Mouse (Mus musculus): Measurements from ENCODE around the gene Yap1. TPM values are rescaled to one million over a fixed set of nuclear protein-coding genes. Genes with fewer than 3 reads are reported as not detected.

Gene Yap1
- total and polyA plus RNA-seq, 3 experiments: 0.05 to 0.60 TPM; not detected in 1

DNA sequence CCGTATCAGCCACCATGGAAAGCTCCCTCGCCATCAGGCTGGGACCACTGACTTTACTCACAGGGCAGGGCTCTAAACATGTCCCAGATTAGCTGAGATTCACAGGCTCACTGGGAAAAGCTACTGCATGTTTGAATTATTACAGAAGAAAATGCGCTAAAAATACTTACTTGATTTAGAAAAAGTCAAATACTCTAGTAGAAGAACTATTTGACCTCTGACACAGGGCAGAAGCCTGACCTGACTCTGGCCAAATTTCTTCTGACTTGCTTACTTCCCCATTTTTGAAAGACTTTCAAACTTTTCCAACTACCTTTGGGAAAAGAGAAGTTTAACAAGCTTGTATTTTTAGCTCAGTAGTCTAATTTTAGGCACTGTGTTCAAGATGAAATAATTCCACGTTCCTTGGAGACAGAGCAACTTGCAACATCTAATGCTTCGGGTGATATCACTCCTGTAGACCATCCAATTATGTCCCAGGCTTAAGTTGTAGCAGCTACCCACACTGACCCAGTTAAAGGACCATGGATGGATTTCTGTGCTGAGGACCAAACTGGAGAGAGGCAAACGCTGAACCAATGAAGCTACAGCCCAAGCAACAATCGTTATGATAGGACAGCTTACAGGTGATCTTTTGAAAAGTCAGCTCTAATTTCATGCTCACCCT is 60.5 kb downstream of the Yap1 start:
- ATAC-seq (ENCODE audit: extremely low read depth, insufficient number of reproducible peaks, low FRiP score, poor library complexity, severe bottlenecking): no peak
- no peaks in the 10 kb centered on the region for H3K36me3 ChIP-seq (replicated peaks)
- TF ChIP-seq GATA2 (IDR thresholded peaks at IDR 0.05; ENCODE audit: borderline replicate concordance, low read depth, low read length) (no peak), TAL1 (conservative IDR thresholded peaks at IDR 0.05; ENCODE audit: low read depth, low read length) (no peak), GATA1 (IDR thresholded peaks at IDR 0.05; ENCODE audit: borderline replicate concordance, low read length) (no peak), POLR2AphosphoS5 (IDR thresholded peaks at IDR 0.05; ENCODE audit: insufficient replicate concordance, low read depth, low read length) (no peak), CTCF (IDR thresholded peaks at IDR 0.05; ENCODE audit: low read depth, low read length) (no peak)

DNA sequence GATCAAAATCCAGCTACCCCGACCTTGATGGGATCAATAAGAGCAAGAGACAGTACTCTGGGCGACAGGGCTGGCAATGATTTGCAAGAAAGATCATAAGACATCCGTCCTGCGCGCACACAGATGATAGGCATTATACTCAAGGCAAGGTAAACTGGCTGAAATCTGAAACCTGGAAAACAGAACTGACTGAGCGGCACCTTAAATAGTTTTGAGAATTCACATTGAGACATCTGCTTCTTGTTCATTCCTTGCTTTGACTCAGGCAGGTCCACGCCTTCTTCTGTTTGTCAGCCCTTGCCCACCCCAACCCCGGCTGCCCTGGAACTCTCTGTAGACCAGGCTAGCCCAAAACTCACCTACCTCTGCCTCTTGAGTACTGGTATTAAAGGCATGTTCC is 61.7 kb downstream of the Yap1 start:
- TF ChIP-seq GATA2 (IDR thresholded peaks at IDR 0.05; ENCODE audit: borderline replicate concordance, low read depth, low read length): no peak
- no peak for TF ChIP-seq CTCF (IDR thresholded peaks at IDR 0.05; ENCODE audit: low read depth, low read length)
- no peak for TF ChIP-seq POLR2AphosphoS5 (IDR thresholded peaks at IDR 0.05; ENCODE audit: insufficient replicate concordance, low read depth, low read length)
- no peak for TF ChIP-seq TAL1 (conservative IDR thresholded peaks at IDR 0.05; ENCODE audit: low read depth, low read length)
- no peak for TF ChIP-seq GATA1 (IDR thresholded peaks at IDR 0.05; ENCODE audit: borderline replicate concordance, low read length)
- Histone ChIP-seq H3K27me3 (ENCODE audit: insufficient read depth, low read length) (no peaks in the 10 kb centered on the region; the same call in 1 of the 2 replicates), H3K4me1 (ENCODE audit: insufficient read depth, low read depth, low read length) (no peaks in the 10 kb centered on the region), H3K9me3 (replicated peaks) (no peaks in the 10 kb centered on the region), H3K4me3 (ENCODE audit: low read depth, low read length) (no peak overlapping the region), H3K36me3 (replicated peaks) (no peaks in the 10 kb centered on the region)
- ATAC-seq (ENCODE audit: extremely low read depth, insufficient number of reproducible peaks, low FRiP score, poor library complexity, severe bottlenecking) (no peak), DNase-seq (ENCODE audit: low spot score) (no peak)

More for the DNA sequence above, 60.5 kb downstream of the Yap1 start:
- Histone ChIP-seq H3K27me3 (ENCODE audit: insufficient read depth, low read length) (no peaks in the 10 kb centered on the region; the same call in 1 of the 2 replicates), H3K4me1 (ENCODE audit: insufficient read depth, low read depth, low read length) (no peaks in the 10 kb centered on the region), H3K4me3 (ENCODE audit: low read depth, low read length) (no peak overlapping the region), H3K9me3 (replicated peaks) (no peaks in the 10 kb centered on the region)
- DNase-seq (ENCODE audit: low spot score): no peak

DNA sequence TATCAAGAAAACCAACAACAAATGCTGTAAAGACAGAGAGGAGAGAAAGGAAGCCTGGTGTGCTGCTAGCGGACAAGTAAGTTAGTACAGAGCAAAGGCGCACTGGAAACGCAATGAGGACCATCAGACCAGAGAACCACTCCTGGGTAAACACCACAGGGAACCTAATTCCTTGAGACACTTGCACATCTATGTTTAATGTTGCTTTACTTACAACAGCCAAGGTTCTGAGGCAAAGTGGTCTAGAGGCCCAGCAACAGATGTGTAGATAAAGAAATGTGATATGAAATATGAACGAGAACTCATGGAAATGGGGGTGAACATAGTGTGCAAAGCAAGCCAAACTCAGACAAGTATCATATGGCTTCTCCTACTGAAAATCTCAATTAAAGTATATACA is 64.3 kb downstream of the Yap1 start:
- Histone ChIP-seq H3K36me3 (replicated peaks) (no peaks in the 10 kb centered on the region), H3K9me3 (replicated peaks) (no peaks in the 10 kb centered on the region), H3K27me3 (ENCODE audit: insufficient read depth, low read length) (peaks cover 4% of the 10 kb centered on the region; the same call in 1 of the 2 replicates), H3K4me1 (ENCODE audit: insufficient read depth, low read depth, low read length) (no peaks in the 10 kb centered on the region), H3K4me3 (ENCODE audit: low read depth, low read length) (no peak overlapping the region)
- ATAC-seq (ENCODE audit: extremely low read depth, insufficient number of reproducible peaks, low FRiP score, poor library complexity, severe bottlenecking) (no peak), DNase-seq (ENCODE audit: low spot score) (no peak)
- TF ChIP-seq CTCF (IDR thresholded peaks at IDR 0.05; ENCODE audit: low read depth, low read length) (no peak), TAL1 (conservative IDR thresholded peaks at IDR 0.05; ENCODE audit: low read depth, low read length) (no peak), POLR2AphosphoS5 (IDR thresholded peaks at IDR 0.05; ENCODE audit: insufficient replicate concordance, low read depth, low read length) (no peak), GATA1 (IDR thresholded peaks at IDR 0.05; ENCODE audit: borderline replicate concordance, low read length) (no peak), GATA2 (IDR thresholded peaks at IDR 0.05; ENCODE audit: borderline replicate concordance, low read depth, low read length) (no peak)

DNA sequence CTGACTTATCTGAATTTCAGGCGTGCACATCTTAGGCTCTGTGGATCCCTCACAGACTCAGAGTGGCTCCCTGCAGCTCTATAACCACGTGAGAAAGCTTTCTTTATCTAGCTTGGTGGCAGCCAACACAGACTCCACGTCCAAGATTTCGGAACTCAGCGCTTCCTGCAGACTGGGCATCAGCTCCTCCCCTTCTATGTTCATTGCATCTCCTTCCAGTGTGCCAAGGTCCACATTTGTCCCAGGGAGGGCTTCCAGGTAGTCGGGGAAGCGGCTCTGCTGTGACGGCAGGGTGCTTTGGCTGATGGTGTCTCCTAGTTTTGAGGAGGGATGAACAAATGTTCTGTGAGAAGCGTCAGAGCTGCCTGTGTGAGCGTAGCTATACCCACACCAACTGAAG is 70.0 kb downstream of the Yap1 start:
- Histone ChIP-seq H3K27me3 (ENCODE audit: insufficient read depth, low read length) (peaks cover 4% of the 10 kb centered on the region), H3K4me1 (ENCODE audit: insufficient read depth, low read depth, low read length) (no peaks in the 10 kb centered on the region), H3K4me3 (ENCODE audit: low read depth, low read length) (no peak overlapping the region), H3K36me3 (replicated peaks) (no peaks in the 10 kb centered on the region), H3K9me3 (replicated peaks) (no peaks in the 10 kb centered on the region)
- TF ChIP-seq CTCF (IDR thresholded peaks at IDR 0.05; ENCODE audit: low read depth, low read length): no peak
- TF ChIP-seq GATA2 (IDR thresholded peaks at IDR 0.05; ENCODE audit: borderline replicate concordance, low read depth, low read length): no peak
- no peak for TF ChIP-seq TAL1 (conservative IDR thresholded peaks at IDR 0.05; ENCODE audit: low read depth, low read length)
- no peak for TF ChIP-seq POLR2AphosphoS5 (IDR thresholded peaks at IDR 0.05; ENCODE audit: insufficient replicate concordance, low read depth, low read length)
- DNase-seq (ENCODE audit: low spot score) (no peak), ATAC-seq (ENCODE audit: extremely low read depth, insufficient number of reproducible peaks, low FRiP score, poor library complexity, severe bottlenecking) (no peak)

DNA sequence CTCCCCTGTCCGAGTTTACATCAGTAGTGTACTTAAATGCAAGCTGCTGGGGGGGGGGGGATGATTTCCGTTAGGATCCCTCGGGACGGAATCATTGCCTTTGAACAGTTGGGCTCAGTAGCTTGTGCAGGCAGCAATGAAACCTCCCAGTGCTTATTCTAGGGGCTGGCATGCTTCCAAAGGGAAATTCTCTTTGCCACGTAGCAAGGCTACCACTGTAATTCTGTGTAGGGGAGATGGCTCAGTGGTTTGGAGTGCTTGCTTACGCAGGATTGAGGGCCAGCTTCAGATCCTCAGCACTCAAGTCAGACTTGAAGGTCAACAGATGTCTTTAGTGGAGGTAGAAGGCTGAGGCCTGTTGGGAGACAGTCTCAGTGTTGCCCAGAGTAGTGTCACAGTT is 74.8 kb downstream of the Yap1 start:
- Histone ChIP-seq H3K27me3 (ENCODE audit: insufficient read depth, low read length) (no peaks in the 10 kb centered on the region; the same call in 1 of the 2 replicates), H3K9me3 (replicated peaks) (no peaks in the 10 kb centered on the region), H3K36me3 (replicated peaks) (no peaks in the 10 kb centered on the region), H3K4me1 (ENCODE audit: insufficient read depth, low read depth, low read length) (no peaks in the 10 kb centered on the region), H3K4me3 (ENCODE audit: low read depth, low read length) (no peak overlapping the region)
- TF ChIP-seq GATA2 (IDR thresholded peaks at IDR 0.05; ENCODE audit: borderline replicate concordance, low read depth, low read length) (no peak), TAL1 (conservative IDR thresholded peaks at IDR 0.05; ENCODE audit: low read depth, low read length) (no peak), CTCF (IDR thresholded peaks at IDR 0.05; ENCODE audit: low read depth, low read length) (no peak), GATA1 (IDR thresholded peaks at IDR 0.05; ENCODE audit: borderline replicate concordance, low read length) (no peak), POLR2AphosphoS5 (IDR thresholded peaks at IDR 0.05; ENCODE audit: insufficient replicate concordance, low read depth, low read length) (no peak)
- DNase-seq (ENCODE audit: low spot score) (no peak), ATAC-seq (ENCODE audit: extremely low read depth, insufficient number of reproducible peaks, low FRiP score, poor library complexity, severe bottlenecking) (no peak)

DNA sequence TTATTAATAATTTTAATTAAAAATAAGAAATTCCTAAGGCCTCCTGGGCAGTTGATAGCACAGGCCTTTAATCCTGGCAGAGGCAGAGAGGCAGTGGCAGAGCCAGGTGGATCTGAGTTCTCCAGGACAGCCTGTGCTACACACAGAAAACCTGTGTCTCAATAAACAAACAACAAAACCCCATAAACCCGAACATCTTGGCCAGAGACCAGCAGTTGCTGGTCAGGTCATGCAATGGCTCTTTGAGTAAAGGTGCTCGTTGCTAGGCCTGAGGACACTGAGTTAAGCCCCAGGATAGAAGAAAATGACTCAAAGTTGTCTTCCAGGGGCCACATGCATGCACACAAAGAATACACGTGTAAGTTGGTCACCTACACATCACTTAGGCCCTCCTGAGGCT is 75.5 kb downstream of the Yap1 start:
- Histone ChIP-seq H3K4me3 (ENCODE audit: low read depth, low read length) (no peak overlapping the region), H3K36me3 (replicated peaks) (no peaks in the 10 kb centered on the region), H3K27me3 (ENCODE audit: insufficient read depth, low read length) (no peaks in the 10 kb centered on the region; the same call in 1 of the 2 replicates), H3K9me3 (replicated peaks) (no peaks in the 10 kb centered on the region), H3K4me1 (ENCODE audit: insufficient read depth, low read depth, low read length) (no peaks in the 10 kb centered on the region)
- TF ChIP-seq CTCF (IDR thresholded peaks at IDR 0.05; ENCODE audit: low read depth, low read length) (no peak), GATA2 (IDR thresholded peaks at IDR 0.05; ENCODE audit: borderline replicate concordance, low read depth, low read length) (no peak), TAL1 (conservative IDR thresholded peaks at IDR 0.05; ENCODE audit: low read depth, low read length) (no peak), POLR2AphosphoS5 (IDR thresholded peaks at IDR 0.05; ENCODE audit: insufficient replicate concordance, low read depth, low read length) (no peak), GATA1 (IDR thresholded peaks at IDR 0.05; ENCODE audit: borderline replicate concordance, low read length) (no peak)
- DNase-seq (ENCODE audit: low spot score) (no peak), ATAC-seq (ENCODE audit: extremely low read depth, insufficient number of reproducible peaks, low FRiP score, poor library complexity, severe bottlenecking) (no peak)
